Mouse (Mus musculus) forebrain, embryonic 16.5 days (tissue): ENCODE measurements around the gene Camta1. TPM values are rescaled to one million over a fixed set of nuclear protein-coding genes. Genes with fewer than 3 reads are reported as not detected.

Experiments
- ATAC-seq: fragments of 200-750 bp; cut with Nextera tagmentation; 2 replicates; pipeline ENCODE4 v1.8.0; 2017; ENCODE audit warnings: mild to moderate bottlenecking, moderate library complexity
- H3K27ac ChIP-seq: fragments of 300-500 bp; sonication (generic); 2 replicates; pipeline ENCODE4 v1.5.1; 2014; ENCODE audit warnings: low read length, control low read depth
- H3K27me3 ChIP-seq: fragments of 300-500 bp; sonication (generic); replicated peaks from 2 replicates; pipeline ENCODE4 v1.6.1; 2014; ENCODE audit warnings: low read length; ENCODE audit not compliant: control insufficient read depth, insufficient read depth
- H3K36me3 ChIP-seq: fragments of 300-500 bp; sonication (generic); 2 replicates; pipeline ENCODE4 v1.6.1; 2014; ENCODE audit not compliant: control insufficient read depth, insufficient read depth
- H3K4me1 ChIP-seq: fragments of 300-500 bp; sonication (generic); replicated peaks from 2 replicates; pipeline ENCODE4 v1.6.1; 2014; ENCODE audit warnings: low read length; ENCODE audit not compliant: control insufficient read depth, insufficient read depth
- H3K4me2 ChIP-seq: fragments of 300-500 bp; sonication (generic); 2 replicates; pipeline ENCODE4 v1.6.1; 2014; ENCODE audit warnings: mild to moderate bottlenecking, low read length, control low read depth
- H3K4me3 ChIP-seq: fragments of 300-500 bp; sonication (generic); replicated peaks from 2 replicates; pipeline ENCODE4 v1.5.1; 2014; ENCODE audit warnings: mild to moderate bottlenecking, low read length, control low read depth
- H3K9ac ChIP-seq: fragments of 300-500 bp; sonication (generic); replicated peaks from 2 replicates; pipeline ENCODE4 v1.6.1; 2014; ENCODE audit warnings: low read depth, low read length, control low read depth
- H3K9me3 ChIP-seq: fragments of 300-500 bp; sonication (generic); 2 replicates; pipeline ENCODE4 v1.6.1; 2016; ENCODE audit warnings: low read length; ENCODE audit not compliant: control insufficient read depth
- WGBS: fragments of 180-500 bp; shearing (Covaris S2); extraction: QIAGEN DNeasy Blood & Tissue Kit; methylation state at CpG from one replicate; pipeline ENCODE4 v1.1.7; 2014; 5-methylcytosine and 5-hydroxymethylcytosine counted together
- polyA plus RNA-seq: library from polyadenylated mRNA; unstranded; fragments of >200 nt; fragmentation: Nextera tagmentation; extraction: Ambion mirVana; gene quantifications from 2 replicates; pipeline ENCODE4 v1.2.1, GENCODE M21; 2015

The Camta1 gene
- polyA plus RNA-seq, 1 experiment from 2014 or later: 123 TPM

- ATAC-seq: no peak
- no peaks in the 10 kb centered on the region for H3K36me3 ChIP-seq
- no peak within 1 kb of the TSS for H3K4me2 ChIP-seq
- no peaks in the 10 kb centered on the region for H3K9me3 ChIP-seq
- no peaks in the 10 kb centered on the region for H3K27me3 ChIP-seq
- 92% methylated on average over 7 of the region's 7 CpGs for WGBS
- H3K4me1 ChIP-seq: no peaks in the 10 kb centered on the region
- H3K9ac ChIP-seq: no peak within 1 kb of the TSS
- H3K27ac ChIP-seq: no peak within 1 kb of the TSS
- H3K4me3 ChIP-seq: no peak within 1 kb of the TSS
Observed at GRCm38 (mm10) chr4:150996797-150997196, 864.9 kb downstream of the Camta1 start, which contains the start of gene Uts2. Gene Uts2 (plus strand): TSS chr4:150997097.

GRCm38 (mm10) chr4:150990148-150990547 lies 871.5 kb downstream of the Camta1 start:
- Histone ChIP-seq H3K9ac (no peak overlapping the region), H3K4me3 (no peak overlapping the region), H3K27me3 (no peaks in the 10 kb centered on the region), H3K9me3 (no peaks in the 10 kb centered on the region), H3K4me1 (no peaks in the 10 kb centered on the region), H3K4me2 (no peak overlapping the region), H3K27ac (no peak overlapping the region), H3K36me3 (no peaks in the 10 kb centered on the region)
- WGBS: 51% methylated on average over 6 of the region's 6 CpGs
- no peak for ATAC-seq

- Histone ChIP-seq H3K4me1 (no peaks in the 10 kb centered on the region), H3K36me3 (no peaks in the 10 kb centered on the region), H3K9ac (no peak overlapping the region), H3K9me3 (no peaks in the 10 kb centered on the region), H3K4me2 (no peak overlapping the region), H3K27ac (no peak overlapping the region), H3K27me3 (no peaks in the 10 kb centered on the region), H3K4me3 (no peak overlapping the region)
- ATAC-seq: no peak
- WGBS: 93% methylated on average over 5 of the region's 5 CpGs
Observed at GRCm38 (mm10) chr4:150980153-150980552, 881.5 kb downstream of the Camta1 start.

GRCm38 (mm10) chr4:150979455-150979854 lies 882.2 kb downstream of the Camta1 start:
- no peak for ATAC-seq
- Histone ChIP-seq H3K9ac (no peak overlapping the region), H3K27me3 (no peaks in the 10 kb centered on the region), H3K27ac (no peak overlapping the region), H3K36me3 (no peaks in the 10 kb centered on the region), H3K4me3 (no peak overlapping the region), H3K4me1 (no peaks in the 10 kb centered on the region), H3K9me3 (no peaks in the 10 kb centered on the region), H3K4me2 (no peak overlapping the region)
- WGBS: 84% methylated on average over 9 of the region's 9 CpGs

- Histone ChIP-seq H3K4me2 (no peak overlapping the region), H3K4me3 (no peak overlapping the region), H3K27me3 (no peaks in the 10 kb centered on the region), H3K36me3 (no peaks in the 10 kb centered on the region), H3K4me1 (no peaks in the 10 kb centered on the region), H3K9me3 (no peaks in the 10 kb centered on the region), H3K9ac (no peak overlapping the region), H3K27ac (no peak overlapping the region)
- no peak for ATAC-seq
- 66% methylated on average over 21 of the region's 21 CpGs for WGBS
Observed at GRCm38 (mm10) chr4:150978156-150978910, 883.3 kb downstream of the Camta1 start.

- Histone ChIP-seq H3K27me3 (no peaks in the 10 kb centered on the region), H3K9me3 (no peaks in the 10 kb centered on the region), H3K36me3 (no peaks in the 10 kb centered on the region), H3K4me1 (no peaks in the 10 kb centered on the region), H3K9ac (no peak overlapping the region), H3K27ac (no peak overlapping the region), H3K4me2 (no peak overlapping the region), H3K4me3 (no peak overlapping the region)
- no peak for ATAC-seq
- WGBS: 46% methylated on average over 1 of the region's 1 CpGs
Observed at GRCm38 (mm10) chr4:150975145-150975544, 886.5 kb downstream of the Camta1 start.

GRCm38 (mm10) chr4:150973264-150973663 lies 888.4 kb downstream of the Camta1 start:
- Histone ChIP-seq H3K27me3 (no peaks in the 10 kb centered on the region), H3K4me1 (no peaks in the 10 kb centered on the region), H3K4me3 (no peak overlapping the region), H3K9ac (no peak overlapping the region), H3K36me3 (no peaks in the 10 kb centered on the region), H3K27ac (no peak overlapping the region), H3K9me3 (no peaks in the 10 kb centered on the region), H3K4me2 (no peak overlapping the region)
- ATAC-seq: no peak
- 80% methylated on average over 8 of the region's 8 CpGs for WGBS

GRCm38 (mm10) chr4:150968956-150969355 lies 892.7 kb downstream of the Camta1 start:
- Histone ChIP-seq H3K9me3 (no peaks in the 10 kb centered on the region), H3K27me3 (no peaks in the 10 kb centered on the region), H3K4me3 (no peak overlapping the region), H3K9ac (no peak overlapping the region), H3K27ac (no peak overlapping the region), H3K36me3 (no peaks in the 10 kb centered on the region), H3K4me1 (peaks cover 4% of the 10 kb centered on the region; the same call in 1 of the 2 replicates), H3K4me2 (no peak overlapping the region)
- 93% methylated on average over 8 of the region's 8 CpGs for WGBS
- no peak for ATAC-seq

GRCm38 (mm10) chr4:150966556-150966955 lies 895.1 kb downstream of the Camta1 start:
- H3K27me3 ChIP-seq: no peaks in the 10 kb centered on the region
- no peak overlapping the region for H3K4me2 ChIP-seq
- ATAC-seq: no peak
- WGBS: 23% methylated on average over 7 of the region's 7 CpGs
- H3K4me3 ChIP-seq: no peak overlapping the region
- H3K4me1 ChIP-seq: peaks cover 4% of the 10 kb centered on the region; the same call in 1 of the 2 replicates
- H3K9ac ChIP-seq: no peak overlapping the region
- H3K27ac ChIP-seq: no peak overlapping the region
- H3K9me3 ChIP-seq: no peaks in the 10 kb centered on the region
- H3K36me3 ChIP-seq: no peaks in the 10 kb centered on the region
